Mouse (Mus musculus) testis, adult 2 months (tissue): ENCODE measurements around the gene Foxd4. TPM values are rescaled to one million over a fixed set of nuclear protein-coding genes. Genes with fewer than 3 reads are reported as not detected.
"Not testable (repeated sequence)": the region's sequence is repeated elsewhere in the genome, so short reads cannot be mapped to it uniquely, and the experiment has no call there.

Experiments
- H3K27ac ChIP-seq: fragments of 200-500 bp; 2 replicates; pipeline ENCODE4 v1.5.1; 2012; ENCODE audit warnings: low read depth, low read length; ENCODE audit not compliant: control insufficient read depth, insufficient read depth
- H3K27me3 ChIP-seq: fragments of 200-500 bp; 2 replicates; pipeline ENCODE4 v1.6.1; 2012; ENCODE audit warnings: mild to moderate bottlenecking, low read length, moderate library complexity; ENCODE audit not compliant: control insufficient read depth, insufficient read depth
- H3K36me3 ChIP-seq: fragments of 200-500 bp; 2 replicates; pipeline ENCODE4 v1.6.1; 2012; ENCODE audit warnings: mild to moderate bottlenecking, low read length; ENCODE audit not compliant: control insufficient read depth, insufficient read depth
- H3K4me1 ChIP-seq: fragments of 200-500 bp; 2 replicates; pipeline ENCODE4 v1.6.1; 2012; ENCODE audit warnings: low read length; ENCODE audit not compliant: control insufficient read depth, insufficient read depth
- H3K4me3 ChIP-seq: fragments of 200-500 bp; 2 replicates; pipeline ENCODE4 v1.5.1; 2012; ENCODE audit warnings: low read depth, mild to moderate bottlenecking, low read length, moderate library complexity, mixed read lengths; ENCODE audit not compliant: control insufficient read depth
- CTCF ChIP-seq: fragments of 200-500 bp; IDR thresholded peaks from 2 replicates; pipeline ENCODE4 v1.5.1; 2012; ENCODE audit warnings: low read depth, mild to moderate bottlenecking, inconsistent platforms, low read length, moderate library complexity; ENCODE audit not compliant: control insufficient read depth, insufficient read depth, insufficient replicate concordance
- POLR2A ChIP-seq: fragments of 200-500 bp; IDR thresholded peaks from 2 replicates; pipeline ENCODE4 v1.6.1; 2012; ENCODE audit warnings: low read depth, mild to moderate bottlenecking, inconsistent platforms, low read length, moderate library complexity; ENCODE audit not compliant: control insufficient read depth
- polyA plus RNA-seq: library from polyadenylated mRNA; depleted of rRNA; stranded (reverse); fragments of >200 nt; gene quantifications from 2 replicates; pipeline ENCODE4 v1.2.3, GENCODE M21; 2012

Foxd4 gene
- polyA plus RNA-seq, 1 experiment, result not detected

GRCm38 (mm10) chr19:24897006-24897895, 3.7 kb downstream of the Foxd4 start:
- Histone ChIP-seq H3K36me3 (no peaks in the 10 kb centered on the region), H3K27me3 (no peaks in the 10 kb centered on the region), H3K4me1 (peaks cover 26% of the 10 kb centered on the region)

GRCm38 (mm10) chr19:24896536-24896935, 4.5 kb downstream of the Foxd4 start:
- H3K27ac ChIP-seq, result no peak overlapping the region; the same call in 1 of the 2 replicates
- TF ChIP-seq CTCF (no peak), POLR2A (no peak)
- no peaks in the 10 kb centered on the region for H3K27me3 ChIP-seq
- no peaks in the 10 kb centered on the region for H3K36me3 ChIP-seq
- H3K4me3 ChIP-seq, result peak overlapping the region; percentile 86
- peaks cover 26% of the 10 kb centered on the region for H3K4me1 ChIP-seq

More at GRCm38 (mm10) chr19:24897006-24897895, 3.7 kb downstream of the Foxd4 start:
- peak overlapping the region; percentile 81 for H3K27ac ChIP-seq
- no peak for TF ChIP-seq CTCF
- no peak; the same call in 1 of the 2 replicates for TF ChIP-seq POLR2A
- H3K4me3 ChIP-seq, result peak overlapping the region; percentile 86

GRCm38 (mm10) chr19:24886888-24887287, 14.1 kb downstream of the Foxd4 start:
- Histone ChIP-seq H3K27me3 (no peaks in the 10 kb centered on the region), H3K36me3 (no peaks in the 10 kb centered on the region), H3K4me3 (no peak overlapping the region), H3K4me1 (peaks cover 3% of the 10 kb centered on the region; the same call in 1 of the 2 replicates), H3K27ac (no peak overlapping the region)
- TF ChIP-seq CTCF (no peak), POLR2A (no peak)

- H3K4me1 ChIP-seq, result peaks cover 3% of the 10 kb centered on the region; the same call in 1 of the 2 replicates
- no peaks in the 10 kb centered on the region for H3K36me3 ChIP-seq
- TF ChIP-seq CTCF (peak; percentile 61; the same call in 1 of the 2 replicates), POLR2A (no peak)
- H3K27ac ChIP-seq, result no peak overlapping the region
- H3K4me3 ChIP-seq, result no peak overlapping the region
- no peaks in the 10 kb centered on the region for H3K27me3 ChIP-seq
Measured at GRCm38 (mm10) chr19:24885504-24885903, 15.5 kb downstream of the Foxd4 start.

- Histone ChIP-seq H3K27ac (no peak overlapping the region), H3K36me3 (no peaks in the 10 kb centered on the region), H3K27me3 (no peaks in the 10 kb centered on the region), H3K4me1 (no peaks in the 10 kb centered on the region), H3K4me3 (no peak overlapping the region)
- TF ChIP-seq CTCF, result no peak
- no peak for TF ChIP-seq POLR2A
Measured at GRCm38 (mm10) chr19:24881237-24881636, 19.8 kb downstream of the Foxd4 start.

- H3K27me3 ChIP-seq, H3K4me3 ChIP-seq, H3K36me3 ChIP-seq, H3K4me1 ChIP-seq, H3K27ac ChIP-seq: not testable (repeated sequence)
Measured at GRCm38 (mm10) chr19:24875129-24875870, 25.7 kb downstream of the Foxd4 start, which contains the start of gene Gm10053. TSS of gene Gm10053 (plus strand) at chr19:24875686.

GRCm38 (mm10) chr19:24873873-24874272, 27.1 kb downstream of the Foxd4 start:
- Histone ChIP-seq H3K27ac (no peak overlapping the region), H3K4me3 (no peak overlapping the region)
- no peak for TF ChIP-seq POLR2A
- TF ChIP-seq CTCF, result no peak

More at GRCm38 (mm10) chr19:24873873-24874272, 27.1 kb downstream of the Foxd4 start:
- peaks cover 3% of the 10 kb centered on the region; the same call in 1 of the 2 replicates for H3K4me1 ChIP-seq
- no peaks in the 10 kb centered on the region for H3K27me3 ChIP-seq
- no peaks in the 10 kb centered on the region for H3K36me3 ChIP-seq
